Mouse (Mus musculus): ENCODE data around the gene Napa.
A peak's percentile ranks its signal among the peaks of the same experiment; 100 is the strongest.

GRCm38 (mm10) chr7:16063490-16063889 lies 34.8 kb upstream of the Napa start:
- TF ChIP-seq CTCF (IDR thresholded peaks at IDR 0.05; ENCODE audit: low read depth) (peak; percentile 67), EP300 (IDR thresholded peaks at IDR 0.05; ENCODE audit: low read depth) (no peak)
